Mouse (Mus musculus) neutrophil, adult 65 days (primary cell): ENCODE data around the gene Fitm2. TPM values are rescaled to one million over a fixed set of nuclear protein-coding genes. Genes with fewer than 3 reads are reported as not detected.

Experiments used
- total RNA-seq: library from RNA; stranded (reverse); gene quantifications from 2 replicates; pipeline ENCODE4 v1.2.4, GENCODE M21; 2023

The Fitm2 gene
- total RNA-seq = 0.66 and 1.0 TPM in 2 replicates

DNA sequence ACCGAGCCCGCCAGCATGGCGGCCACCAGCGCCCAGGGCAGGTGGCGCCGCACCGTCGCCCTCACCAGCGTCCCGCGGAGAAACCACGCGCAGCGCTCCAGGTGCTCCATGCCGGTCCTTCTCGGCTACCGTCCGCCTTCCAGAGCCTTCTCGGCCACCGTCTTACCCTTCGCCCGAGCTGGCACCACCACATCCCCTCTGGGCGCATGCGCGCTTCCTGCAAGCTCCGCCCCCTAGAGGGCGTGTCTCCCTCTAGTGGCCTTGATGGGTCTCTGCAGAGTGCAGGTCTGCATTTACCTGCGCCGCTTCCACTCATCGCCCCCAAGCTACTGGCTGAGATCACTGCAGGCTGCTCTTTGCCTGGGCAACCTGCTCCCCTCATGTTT is at the start of gene Fitm2:
TSS of gene Fitm2 (minus strand) at position 164 of the 386 bp plus-strand sequence.

DNA sequence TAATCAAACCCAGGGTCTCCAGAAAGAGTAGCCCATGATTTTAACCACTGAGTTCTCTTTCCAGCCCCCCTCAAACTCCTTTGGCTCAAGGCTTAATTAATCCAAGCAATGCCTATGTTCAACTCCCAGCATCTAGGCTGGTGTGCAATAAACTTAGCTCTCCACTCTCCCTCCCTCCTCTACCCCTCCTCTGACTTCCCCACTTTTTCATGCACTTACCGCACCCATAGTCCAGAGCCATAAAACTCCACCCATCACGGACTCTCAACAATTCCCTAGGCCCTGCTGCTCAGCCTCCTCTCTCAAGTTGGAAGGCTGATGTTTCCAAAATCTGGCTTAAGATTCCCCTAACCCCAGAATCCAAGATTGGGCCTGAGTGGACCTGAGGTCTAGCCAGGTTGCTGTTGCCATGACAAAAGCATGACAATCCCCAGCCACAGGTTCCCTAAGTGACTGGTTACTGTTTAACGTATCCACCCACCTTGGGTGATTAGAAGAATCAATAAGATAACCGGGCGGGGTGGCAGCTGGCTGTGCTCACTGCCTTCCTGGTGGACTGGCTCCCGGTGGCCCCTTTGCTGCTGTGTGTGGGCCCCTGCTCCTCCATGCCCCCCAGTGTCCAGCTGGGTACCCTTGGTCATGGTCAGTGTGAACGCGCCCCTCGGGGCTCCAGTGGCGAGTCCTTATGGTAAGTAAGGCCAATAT is 34.0 kb upstream of the Fitm2 start, which contains the start of gene Hnf4a:
TSS of gene Hnf4a (plus strand) at position 509 of the 705 bp plus-strand sequence.

DNA sequence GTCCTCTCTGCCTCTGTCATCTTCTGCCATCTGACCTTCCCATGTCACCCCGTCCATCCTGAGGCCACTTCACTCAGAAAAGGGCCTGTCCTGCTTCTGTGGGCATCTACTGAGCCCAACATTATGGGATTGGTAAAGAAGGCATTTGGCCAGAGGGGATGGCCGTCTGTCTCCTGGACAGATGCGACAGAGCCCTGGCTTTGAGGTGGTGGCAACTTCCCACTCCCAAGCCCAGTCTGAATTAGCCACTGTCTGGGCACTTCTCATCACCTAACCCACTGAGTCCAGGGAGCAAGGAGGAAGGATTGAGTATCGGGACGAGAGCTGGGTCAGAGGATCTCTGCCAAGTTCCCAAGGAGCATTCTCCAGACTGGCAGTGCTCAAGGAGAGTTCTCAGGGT is 19.6 kb upstream of the Fitm2 start, which contains the start of gene R3hdml:
TSS of gene R3hdml (plus strand) at position 301 of the 400 bp plus-strand sequence.

DNA sequence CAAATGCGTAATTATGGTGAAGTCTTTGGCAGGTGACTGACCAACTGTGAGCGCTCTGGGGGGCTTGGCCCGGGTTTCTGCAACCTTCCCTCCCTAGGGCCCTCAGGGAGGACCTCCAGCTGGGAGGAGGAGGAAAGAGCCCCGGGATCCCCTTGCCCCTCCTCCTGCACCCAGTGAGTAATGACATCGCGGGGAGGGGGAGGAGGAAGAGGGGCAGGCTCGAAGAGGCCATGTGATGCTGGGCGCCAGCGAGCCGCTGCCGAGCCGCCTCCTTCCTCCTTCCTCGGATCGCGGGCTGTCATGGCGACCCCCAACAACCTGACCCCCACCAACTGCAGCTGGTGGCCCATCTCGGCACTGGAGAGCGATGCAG is 34.2 kb downstream of the Fitm2 start, which contains the start of gene Gdap1l1:
TSS of gene Gdap1l1 (plus strand) at position 231 of the 373 bp plus-strand sequence.

DNA sequence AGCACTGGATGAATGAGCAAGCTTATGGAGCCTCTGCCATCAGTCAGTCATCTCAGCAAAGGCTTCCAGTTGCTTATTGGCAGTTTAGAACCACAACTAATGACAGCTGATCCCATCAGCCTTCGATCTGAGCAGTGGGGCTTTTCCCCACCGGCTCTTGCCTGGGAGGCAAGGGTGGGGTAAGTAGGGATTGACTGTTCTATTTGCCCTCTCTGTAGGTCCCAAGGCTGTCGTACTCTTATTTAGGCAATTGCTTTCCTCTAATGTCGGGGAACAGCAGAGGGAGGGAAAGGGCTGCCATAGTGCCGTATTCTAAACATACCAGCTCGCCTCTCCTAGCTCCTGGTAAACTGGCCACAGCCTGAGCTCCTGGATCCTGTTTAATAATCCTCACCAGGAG is 47.8 kb downstream of the Fitm2 start, which contains the start of gene Oser1:
TSS of gene Oser1 (minus strand) at position 101 of the 400 bp plus-strand sequence.

Other genes with a start within 250 kb of the Fitm2 start
- not detected in 2 replicates for gene Jph2, start 74.6 kb downstream of the Fitm2 start, total RNA-seq
- gene Oser1, start 47.9 kb downstream of the Fitm2 start, total RNA-seq = 107 and 131 TPM in 2 replicates
- gene Gdap1l1, start 34.2 kb downstream of the Fitm2 start, total RNA-seq = not detected in 2 replicates
- gene R3hdml, start 19.7 kb upstream of the Fitm2 start, total RNA-seq = not detected in 2 replicates
- not detected in 2 replicates for gene Hnf4a, start 34.2 kb upstream of the Fitm2 start, total RNA-seq
- 45.7 and 58.2 TPM in 2 replicates for gene Ttpal, start 129.7 kb upstream of the Fitm2 start, total RNA-seq
- gene Serinc3, start 172.5 kb upstream of the Fitm2 start, total RNA-seq = 431 and 484 TPM in 2 replicates
- 15.7 and 16.7 TPM in 2 replicates for gene Pkig, start 185.8 kb upstream of the Fitm2 start, total RNA-seq